Mouse (Mus musculus) CH12.LX (cell line): ENCODE measurements around the gene Abcb9. TPM values are rescaled to one million over a fixed set of nuclear protein-coding genes. Genes with fewer than 3 reads are reported as not detected.

Source experiments
- DNase-seq: peaks from one replicate; pipeline ENCODE4 v3.0.0-alpha.2; 2013; ENCODE audit errors: extremely low read depth
- H3K27ac ChIP-seq: 2 replicates; pipeline ENCODE4 v1.5.1; 2012; ENCODE audit warnings: low read depth, mild to moderate bottlenecking, control low read depth, moderate library complexity; ENCODE audit not compliant: insufficient read depth
- H3K27me3 ChIP-seq: replicated peaks from 2 replicates; pipeline ENCODE3; 2012; ENCODE audit warnings: inconsistent platforms
- H3K36me3 ChIP-seq, 2 experiments: replicated peaks in 1 of 2; 2 replicates each; pipeline versions ENCODE3 to v1.6.1; 2012; ENCODE audit warnings: inconsistent platforms in 1 of 2, low read length in 1 of 2, mild to moderate bottlenecking in 1 of 2, mixed read lengths in 1 of 2, moderate library complexity in 1 of 2; ENCODE audit not compliant: control insufficient read depth in 1 of 2, insufficient read depth in 1 of 2
- H3K4me1 ChIP-seq, 2 experiments: 2 replicates each; pipeline ENCODE4 v1.6.1; 2012; ENCODE audit warnings: inconsistent platforms in 1 of 2, moderate library complexity in 1 of 2; ENCODE audit not compliant: insufficient read depth in 2 of 2, control insufficient read depth in 1 of 2
- H3K4me2 ChIP-seq: 2 replicates; pipeline ENCODE4 v1.6.1; 2012; ENCODE audit warnings: low read depth, mild to moderate bottlenecking, control low read depth; ENCODE audit not compliant: poor library complexity, insufficient read depth, severe bottlenecking
- H3K4me3 ChIP-seq, 3 experiments: fragments of 150-350 bp in 1 of 3; sonication (generic) in 1 of 3; replicated peaks in 1 of 3; 2 replicates each; pipeline versions ENCODE3 to v1.5.1; 2011 to 2012; ENCODE audit warnings: low read depth in 2 of 3, low read length in 2 of 3, mild to moderate bottlenecking in 2 of 3, moderate library complexity in 2 of 3, control low read depth in 1 of 3, improper control_type of control experiment in 1 of 3, inconsistent platforms in 1 of 3, mixed read lengths in 1 of 3; ENCODE audit not compliant: poor library complexity in 1 of 3
- H3K79me2 ChIP-seq: replicated peaks from 2 replicates; pipeline ENCODE4 v1.6.1; 2012; ENCODE audit warnings: mild to moderate bottlenecking, moderate library complexity; ENCODE audit not compliant: control insufficient read depth, poor library complexity, insufficient read depth, severe bottlenecking; ENCODE audit errors: extremely low read depth
- H3K9ac ChIP-seq: 2 replicates; pipeline ENCODE4 v1.6.1; 2012; ENCODE audit warnings: low read depth, mild to moderate bottlenecking, control low read depth, moderate library complexity; ENCODE audit not compliant: insufficient read depth
- H3K9me3 ChIP-seq: replicated peaks from 2 replicates; pipeline ENCODE3; 2012; ENCODE audit warnings: low read length, inconsistent platforms, mixed read lengths
- BHLHE40 ChIP-seq: IDR thresholded peaks from 2 replicates; pipeline ENCODE4 v1.6.1; 2011; ENCODE audit warnings: mild to moderate bottlenecking, low read depth, low read length, improper control_type of control experiment
- CHD1 ChIP-seq: IDR thresholded peaks from 2 replicates; pipeline ENCODE4 v1.6.1; 2012; ENCODE audit warnings: low read depth, low read length, improper control_type of control experiment, inconsistent platforms
- CHD2 ChIP-seq: IDR thresholded peaks from 2 replicates; pipeline ENCODE4 v1.6.1; 2011; ENCODE audit warnings: low read length, improper control_type of control experiment
- CTCF ChIP-seq, 2 experiments: IDR thresholded peaks in 1 of 2; conservative IDR thresholded peaks in 1 of 2; 2 replicates each; pipeline ENCODE4 v1.5.1; 2011 to 2012; ENCODE audit warnings: low read depth in 2 of 2, low read length in 2 of 2, improper control_type of control experiment in 1 of 2, inconsistent platforms in 1 of 2, mild to moderate bottlenecking in 1 of 2, moderate library complexity in 1 of 2
- ELF1 ChIP-seq: IDR thresholded peaks from 2 replicates; pipeline ENCODE4 v1.6.1; 2014; ENCODE audit warnings: low read depth, mild to moderate bottlenecking, inconsistent platforms, low read length, improper control_type of control experiment
- ETS1 ChIP-seq: conservative IDR thresholded peaks from 2 replicates; pipeline ENCODE4 v1.6.1; 2012; ENCODE audit warnings: low read depth, mild to moderate bottlenecking, inconsistent platforms, low read length, improper control_type of control experiment, moderate library complexity
- GABPA ChIP-seq: IDR thresholded peaks from 2 replicates; pipeline ENCODE4 v1.6.1; 2012; ENCODE audit warnings: low read depth, low read length, improper control_type of control experiment, inconsistent platforms; ENCODE audit not compliant: insufficient replicate concordance
- HCFC1 ChIP-seq: IDR thresholded peaks from 2 replicates; pipeline ENCODE4 v1.6.1; 2012; ENCODE audit warnings: low read depth, mild to moderate bottlenecking, inconsistent platforms, low read length, improper control_type of control experiment
- JUN ChIP-seq: IDR thresholded peaks from 2 replicates; pipeline ENCODE4 v1.6.1; 2011; ENCODE audit warnings: low read depth, mild to moderate bottlenecking, low read length, improper control_type of control experiment, moderate library complexity; ENCODE audit not compliant: insufficient read depth
- JUND ChIP-seq: conservative IDR thresholded peaks from 2 replicates; pipeline ENCODE4 v1.6.1; 2011; ENCODE audit warnings: low read depth, low read length, improper control_type of control experiment
- KAT2A ChIP-seq: IDR thresholded peaks from 2 replicates; pipeline ENCODE4 v1.6.1; 2012; ENCODE audit warnings: low read length, improper control_type of control experiment, inconsistent platforms; ENCODE audit not compliant: insufficient replicate concordance
- MAFK ChIP-seq: IDR thresholded peaks from 2 replicates; pipeline ENCODE4 v1.6.1; 2011; ENCODE audit warnings: low read length, improper control_type of control experiment; ENCODE audit not compliant: insufficient replicate concordance
- MAX ChIP-seq: IDR thresholded peaks from 2 replicates; pipeline ENCODE4 v1.6.1; 2011; ENCODE audit warnings: low read length, improper control_type of control experiment
- MXI1 ChIP-seq: IDR thresholded peaks from 2 replicates; pipeline ENCODE4 v1.6.1; 2011; ENCODE audit warnings: mild to moderate bottlenecking, low read depth, low read length, improper control_type of control experiment
- MYC ChIP-seq: IDR thresholded peaks from 2 replicates; pipeline ENCODE4 v1.6.1; 2011; ENCODE audit warnings: low read depth, mild to moderate bottlenecking, improper control_type of control experiment, low read length
- NELFE ChIP-seq: IDR thresholded peaks from 2 replicates; pipeline ENCODE4 v1.6.1; 2011; ENCODE audit warnings: low read depth, low read length, improper control_type of control experiment
- PAX5 ChIP-seq: IDR thresholded peaks from 2 replicates; pipeline ENCODE4 v1.6.1; 2012; ENCODE audit warnings: low read length, inconsistent platforms, mixed read lengths
- POLR2A ChIP-seq: IDR thresholded peaks from 2 replicates; pipeline ENCODE4 v1.6.1; 2011; ENCODE audit warnings: low read depth, mild to moderate bottlenecking, improper control_type of control experiment, low read length
- POLR2AphosphoS2 ChIP-seq: IDR thresholded peaks from 2 replicates; pipeline ENCODE4 v1.6.1; 2011; ENCODE audit warnings: low read depth, low read length, improper control_type of control experiment
- TBP ChIP-seq: conservative IDR thresholded peaks from 2 replicates; pipeline ENCODE4 v1.6.1; 2011; ENCODE audit warnings: low read depth, low read length, improper control_type of control experiment
- TCF12 ChIP-seq: IDR thresholded peaks from 2 replicates; pipeline ENCODE4 v1.6.1; 2014; ENCODE audit warnings: low read depth, mild to moderate bottlenecking, inconsistent platforms, low read length, improper control_type of control experiment
- ZC3H11A ChIP-seq: IDR thresholded peaks from 2 replicates; pipeline ENCODE4 v1.6.1; 2012; ENCODE audit warnings: low read depth, mild to moderate bottlenecking, inconsistent platforms, low read length, improper control_type of control experiment
- ZNF384 ChIP-seq: IDR thresholded peaks from 2 replicates; pipeline ENCODE4 v1.6.1; 2012; ENCODE audit warnings: low read depth, low read length, improper control_type of control experiment, inconsistent platforms
- dilution Hi-C: fragments of 300-500 bp; cut with MboI; formaldehyde crosslinking; loops from 2 replicates; pipeline ENCODE4 v1.14.3; 2020; ENCODE audit warnings: low sequenced_read_pairs; ENCODE audit not compliant: extremely low pct_unique_long_range_greater_than_20kb, extremely low pct_ligation_motif_present
- in situ Hi-C: fragments of 300-500 bp; cut with MboI; formaldehyde crosslinking; loops from 3 replicates; pipeline ENCODE4 v1.14.3; 2019; ENCODE audit warnings: low sequenced_read_pairs, low pct_ligation_motif_present, low pct_unique_long_range_greater_than_20kb, mixed read lengths
- polyA plus RNA-seq: library from polyadenylated mRNA; unstranded; fragments of >175 nt; gene quantifications from 2 replicates; pipeline ENCODE4 v1.2.1, GENCODE M21; 2012; ENCODE audit warnings: low read depth; ENCODE audit not compliant: insufficient read length
- total RNA-seq, 2 experiments: library from RNA; depleted of rRNA; stranded (reverse); fragments of 300-350 nt in 1 of 2; fragments of >200 nt in 1 of 2; gene quantifications; 2 replicates each; pipeline ENCODE4 v1.2.3; 2012 to 2014

Gene Abcb9
- total and polyA plus RNA-seq, 3 experiments: 0.44 to 1.4 (median 0.98) TPM

DNA sequence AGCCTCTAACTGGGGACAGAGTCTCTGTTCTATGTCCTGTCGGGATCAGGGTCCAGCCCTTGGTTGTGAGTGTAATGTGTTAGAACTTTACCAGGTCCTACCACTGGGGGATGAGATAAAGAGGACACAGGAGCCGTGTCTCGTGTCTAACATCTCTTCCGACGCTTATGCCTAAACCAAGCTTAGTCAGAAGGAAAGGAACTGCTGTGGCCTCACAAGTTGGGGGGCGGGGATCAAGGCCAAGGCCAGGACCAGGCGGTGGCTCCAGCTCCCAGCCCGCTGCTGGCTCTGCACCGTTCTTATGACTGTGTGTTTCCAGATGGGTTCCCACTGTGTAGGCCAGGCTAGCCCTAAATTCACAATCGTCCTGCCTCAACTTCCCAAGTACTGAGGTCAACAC lies 82.7 kb downstream of the Abcb9 start (continued):
- TF ChIP-seq ELF1 (no peak), BHLHE40 (peak; percentile 94), ZNF384 (no peak), JUND (0 out of 2 replicates have a peak, but pooled peaks have one; percentile 32), KAT2A (no peak), ETS1 (peak; percentile 76; the same call in 1 of the 2 replicates), HCFC1 (no peak), MXI1 (no peak), POLR2AphosphoS2 (no peak), TCF12 (peak; percentile 60), GABPA (no peak), PAX5 (no peak)

DNA sequence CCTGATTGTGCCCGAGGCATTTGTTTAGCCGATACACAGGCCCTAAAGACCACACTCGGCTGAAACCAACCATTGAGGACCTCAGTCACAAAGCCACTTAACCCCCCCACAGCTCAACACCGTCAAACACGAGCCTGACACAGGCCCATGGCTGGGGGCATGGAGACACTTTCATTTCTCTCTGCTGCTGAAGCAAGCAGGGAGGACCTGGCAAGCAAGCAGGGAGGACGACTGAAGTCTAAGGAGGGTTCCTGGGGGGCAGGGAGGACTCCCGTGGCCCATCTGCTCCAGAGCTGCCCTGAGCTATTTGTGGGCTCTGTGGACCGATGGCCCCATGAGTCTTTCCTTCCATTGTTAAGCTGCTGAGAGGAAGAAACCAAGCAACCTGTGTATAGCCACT lies 83.7 kb downstream of the Abcb9 start:
- TF ChIP-seq ZC3H11A: no peak
- TF ChIP-seq MYC: no peak
- TF ChIP-seq KAT2A: no peak
- no peak for TF ChIP-seq GABPA
- TF ChIP-seq BHLHE40: no peak
- no peak for TF ChIP-seq POLR2A
- TF ChIP-seq CHD2: no peak
- no peak for TF ChIP-seq NELFE
- no peak for TF ChIP-seq PAX5
- no peak for TF ChIP-seq JUN
- TF ChIP-seq ELF1: no peak
- no peak for TF ChIP-seq CTCF (conservative IDR thresholded peaks at IDR 0.05 in 1 of 2, IDR thresholded peaks at IDR 0.05 in 1 of 2; ENCODE audit: low read depth in 2 of 2, low read length in 2 of 2)
- TF ChIP-seq CHD1: no peak
- TF ChIP-seq MAFK: no peak
- no peak for TF ChIP-seq ETS1
- no peak for TF ChIP-seq MAX
- no peak for TF ChIP-seq HCFC1
- TF ChIP-seq TBP: no peak
- Histone ChIP-seq H3K9me3 (no peaks in the 10 kb centered on the region), H3K4me2 (peak overlapping the region; percentile 23; the same call in 1 of the 2 replicates), H3K4me1 (peaks cover 42 to 80% of the 10 kb centered on the region in 2 experiments), H3K36me3 (peaks cover 25 to 43% of the 10 kb centered on the region in 2 experiments), H3K27me3 (no peaks in the 10 kb centered on the region), H3K79me2 (peaks cover 8% of the 10 kb centered on the region), H3K9ac (no peak overlapping the region), H3K27ac (no peak overlapping the region), H3K4me3 (no peak overlapping the region)
- dilution Hi-C loops (no loop called here), in situ Hi-C loops (no loop called here)
- no peak for DNase-seq

Other genes starting within 250 kb of the Abcb9 start
- gene Hcar2, start 230.3 kb downstream of the Abcb9 start, total RNA-seq (2012; rRNA removed): not detected in 2 replicates
- not detected in 2 replicates for gene Hcar2, start 230.3 kb downstream of the Abcb9 start, total RNA-seq (2014; rRNA removed)
- gene Hcar2, start 230.3 kb downstream of the Abcb9 start, polyA plus RNA-seq: not detected in 2 replicates
- gene Hcar1, start 215.8 kb downstream of the Abcb9 start, total RNA-seq (2012; rRNA removed): not detected in 2 replicates
- gene Hcar1, start 215.8 kb downstream of the Abcb9 start, total RNA-seq (2014; rRNA removed): not detected in 2 replicates
- not detected in 2 replicates for gene Hcar1, start 215.8 kb downstream of the Abcb9 start, polyA plus RNA-seq
- gene Denr, start 188.6 kb downstream of the Abcb9 start, total RNA-seq (2012; rRNA removed): 80.9 and 90.4 TPM in 2 replicates
- gene Denr, start 188.6 kb downstream of the Abcb9 start, total RNA-seq (2014; rRNA removed): 127 and 128 TPM in 2 replicates
- gene Denr, start 188.6 kb downstream of the Abcb9 start, polyA plus RNA-seq: 372 and 423 TPM in 2 replicates
- gene Gm43518, start 168.4 kb downstream of the Abcb9 start, total RNA-seq (2012; rRNA removed): not detected in 2 replicates
- not detected in 2 replicates for gene Gm43518, start 168.4 kb downstream of the Abcb9 start, total RNA-seq (2014; rRNA removed)
- gene Gm43518, start 168.4 kb downstream of the Abcb9 start, polyA plus RNA-seq: 0.74 and 0.87 TPM in 2 replicates
- 5.3 and 6.2 TPM in 2 replicates for gene Ccdc62, start 165.1 kb downstream of the Abcb9 start, total RNA-seq (2012; rRNA removed)
- gene Ccdc62, start 165.1 kb downstream of the Abcb9 start, total RNA-seq (2014; rRNA removed): 2.0 and 2.6 TPM in 2 replicates
- gene Ccdc62, start 165.1 kb downstream of the Abcb9 start, polyA plus RNA-seq: 1.6 and 2.2 TPM in 2 replicates
- 48.4 and 49.8 TPM in 2 replicates for gene Hip1r, start 122.2 kb downstream of the Abcb9 start, total RNA-seq (2012; rRNA removed)
- 26.1 and 28.3 TPM in 2 replicates for gene Hip1r, start 122.2 kb downstream of the Abcb9 start, total RNA-seq (2014; rRNA removed)
- gene Hip1r, start 122.2 kb downstream of the Abcb9 start, polyA plus RNA-seq: 42.1 and 44.7 TPM in 2 replicates
- 8.3 and 8.7 TPM in 2 replicates for gene Vps37b, start 63.5 kb downstream of the Abcb9 start, total RNA-seq (2012; rRNA removed)
- 10.2 and 10.6 TPM in 2 replicates for gene Vps37b, start 63.5 kb downstream of the Abcb9 start, total RNA-seq (2014; rRNA removed)
- 23.5 and 24.7 TPM in 2 replicates for gene Vps37b, start 63.5 kb downstream of the Abcb9 start, polyA plus RNA-seq
- 24.9 and 25.5 TPM in 2 replicates for gene Ogfod2, start 16.5 kb upstream of the Abcb9 start, total RNA-seq (2012; rRNA removed)
- 19.3 and 20.0 TPM in 2 replicates for gene Ogfod2, start 16.5 kb upstream of the Abcb9 start, total RNA-seq (2014; rRNA removed)
- gene Ogfod2, start 16.5 kb upstream of the Abcb9 start, polyA plus RNA-seq: 19.6 and 24.0 TPM in 2 replicates
- gene Arl6ip4, start 20.3 kb upstream of the Abcb9 start, total RNA-seq (2012; rRNA removed): 63.2 and 78.0 TPM in 2 replicates
- gene Arl6ip4, start 20.3 kb upstream of the Abcb9 start, total RNA-seq (2014; rRNA removed): 33.5 and 37.2 TPM in 2 replicates
- 130 and 166 TPM in 2 replicates for gene Arl6ip4, start 20.3 kb upstream of the Abcb9 start, polyA plus RNA-seq
- gene Pitpnm2, start 154.0 kb upstream of the Abcb9 start, total RNA-seq (2012; rRNA removed): 5.0 and 5.3 TPM in 2 replicates
- gene Pitpnm2, start 154.0 kb upstream of the Abcb9 start, total RNA-seq (2014; rRNA removed): 1.0 and 1.7 TPM in 2 replicates
- 8.0 and 11.9 TPM in 2 replicates for gene Pitpnm2, start 154.0 kb upstream of the Abcb9 start, polyA plus RNA-seq
- gene Mphosph9, start 232.2 kb upstream of the Abcb9 start, total RNA-seq (2012; rRNA removed): 5.6 and 5.7 TPM in 2 replicates
- gene Mphosph9, start 232.2 kb upstream of the Abcb9 start, total RNA-seq (2014; rRNA removed): 6.9 and 8.0 TPM in 2 replicates
- 7.8 and 9.8 TPM in 2 replicates for gene Mphosph9, start 232.2 kb upstream of the Abcb9 start, polyA plus RNA-seq
- gene 2810006K23Rik, start 232.3 kb upstream of the Abcb9 start, total RNA-seq (2012; rRNA removed): 6.1 and 6.3 TPM in 2 replicates
- gene 2810006K23Rik, start 232.3 kb upstream of the Abcb9 start, total RNA-seq (2014; rRNA removed): 8.9 TPM in 2 replicates
- gene 2810006K23Rik, start 232.3 kb upstream of the Abcb9 start, polyA plus RNA-seq: 8.2 and 8.9 TPM in 2 replicates